Mouse (Mus musculus) cortical plate, adult 2 months (tissue): Measurements from ENCODE around the gene Sall4. TPM values are rescaled to one million over a fixed set of nuclear protein-coding genes. Genes with fewer than 3 reads are reported as not detected.
A peak's percentile ranks its signal among the peaks of the same experiment; 100 is the strongest.

Experiments
- H3K27ac ChIP-seq: fragments of 200-500 bp; 2 replicates; pipeline ENCODE4 v1.5.1; 2012; ENCODE audit warnings: low read length, control low read depth, inconsistent platforms; ENCODE audit not compliant: insufficient read depth
- H3K4me1 ChIP-seq: fragments of 200-500 bp; 2 replicates; pipeline ENCODE4 v1.6.1; 2011; ENCODE audit warnings: low read length; ENCODE audit not compliant: control insufficient read depth, insufficient read depth
- H3K4me3 ChIP-seq: fragments of 200-500 bp; 2 replicates; pipeline ENCODE4 v1.5.1; 2011; ENCODE audit warnings: mild to moderate bottlenecking, low read length, control low read depth; ENCODE audit not compliant: insufficient read depth
- CTCF ChIP-seq: fragments of 200-500 bp; IDR thresholded peaks from 2 replicates; pipeline ENCODE4 v1.5.1; 2011; ENCODE audit warnings: mild to moderate bottlenecking, control low read depth, low read length; ENCODE audit not compliant: insufficient read depth; ENCODE audit errors: extremely low read depth
- POLR2A ChIP-seq: fragments of 200-500 bp; IDR thresholded peaks from 2 replicates; pipeline ENCODE4 v1.6.1; 2011; ENCODE audit warnings: mild to moderate bottlenecking, low read length, control low read depth; ENCODE audit not compliant: insufficient read depth; ENCODE audit errors: extremely low read depth
- polyA plus RNA-seq: library from polyadenylated mRNA; depleted of rRNA; stranded (reverse); fragments of >200 nt; gene quantifications from 2 replicates; pipeline ENCODE4 v1.2.3, GENCODE M21; 2012

Sall4 gene
- polyA plus RNA-seq, 1 experiment: 0.06 TPM

GRCm38 (mm10) chr2:168780024-168780423 is 12.3 kb upstream of the Sall4 start:
- Histone ChIP-seq H3K27ac (no peak overlapping the region), H3K4me3 (no peak overlapping the region), H3K4me1 (no peaks in the 10 kb centered on the region)
- TF ChIP-seq CTCF: no peak
- no peak for TF ChIP-seq POLR2A

- TF ChIP-seq CTCF (no peak), POLR2A (no peak)
- H3K4me3 ChIP-seq: no peak overlapping the region
- no peak overlapping the region for H3K27ac ChIP-seq
- H3K4me1 ChIP-seq: no peaks in the 10 kb centered on the region
These were observed 9.7 kb upstream of the Sall4 start for GRCm38 (mm10) chr2:168777481-168777880.

GRCm38 (mm10) chr2:168776238-168776637 is 8.5 kb upstream of the Sall4 start:
- TF ChIP-seq CTCF (no peak), POLR2A (no peak)
- no peaks in the 10 kb centered on the region for H3K4me1 ChIP-seq
- H3K4me3 ChIP-seq: no peak overlapping the region
- no peak overlapping the region for H3K27ac ChIP-seq

- TF ChIP-seq CTCF (no peak), POLR2A (no peak)
- Histone ChIP-seq H3K4me3 (no peak overlapping the region), H3K27ac (no peak overlapping the region), H3K4me1 (no peaks in the 10 kb centered on the region)
These were observed 1.5 kb upstream of the Sall4 start for GRCm38 (mm10) chr2:168769259-168769658.

GRCm38 (mm10) chr2:168766538-168767361 is 993 bp downstream of the Sall4 start:
- TF ChIP-seq POLR2A (no peak), CTCF (no peak)
- Histone ChIP-seq H3K4me1 (no peaks in the 10 kb centered on the region), H3K27ac (no peak overlapping the region), H3K4me3 (no peak overlapping the region)

- TF ChIP-seq POLR2A: no peak
- TF ChIP-seq CTCF: no peak
These were observed 1.8 kb downstream of the Sall4 start for GRCm38 (mm10) chr2:168765696-168766537.

GRCm38 (mm10) chr2:168765065-168765681 is 2.6 kb downstream of the Sall4 start:
- TF ChIP-seq POLR2A (no peak), CTCF (0 out of 2 replicates have a peak, but pooled peaks have one; percentile 20)
- H3K4me3 ChIP-seq: no peak overlapping the region; the same call in 1 of the 2 replicates

More at GRCm38 (mm10) chr2:168765696-168766537, 1.8 kb downstream of the Sall4 start:
- no peak overlapping the region; the same call in 1 of the 2 replicates for H3K4me3 ChIP-seq
- H3K27ac ChIP-seq: no peak overlapping the region
- H3K4me1 ChIP-seq: no peaks in the 10 kb centered on the region

GRCm38 (mm10) chr2:168764460-168764867 is 3.3 kb downstream of the Sall4 start:
- no peaks in the 10 kb centered on the region for H3K4me1 ChIP-seq
- H3K4me3 ChIP-seq: no peak overlapping the region
- H3K27ac ChIP-seq: no peak overlapping the region
- TF ChIP-seq CTCF: no peak
- TF ChIP-seq POLR2A: no peak

More at GRCm38 (mm10) chr2:168765065-168765681, 2.6 kb downstream of the Sall4 start:
- no peak overlapping the region for H3K27ac ChIP-seq
- no peaks in the 10 kb centered on the region for H3K4me1 ChIP-seq

- Histone ChIP-seq H3K4me3 (no peak overlapping the region), H3K27ac (no peak overlapping the region), H3K4me1 (no peaks in the 10 kb centered on the region)
- TF ChIP-seq POLR2A (no peak), CTCF (no peak)
These were observed 4.0 kb downstream of the Sall4 start for GRCm38 (mm10) chr2:168763785-168764184.

- Histone ChIP-seq H3K4me1 (no peaks in the 10 kb centered on the region), H3K4me3 (no peak overlapping the region), H3K27ac (no peak overlapping the region)
- TF ChIP-seq CTCF: no peak
- no peak for TF ChIP-seq POLR2A
These were observed 5.3 kb downstream of the Sall4 start for GRCm38 (mm10) chr2:168762411-168762815.
